Mouse (Mus musculus) macrophage (primary cell): ENCODE measurements around the gene Cysltr2. TPM values are rescaled to one million over a fixed set of nuclear protein-coding genes. Genes with fewer than 3 reads are reported as not detected.

ENCODE experiments used
- polyA plus RNA-seq: library from polyadenylated mRNA; stranded (reverse); fragments of 250-400 nt; gene quantifications from 3 replicates; pipeline ENCODE4 v1.2.4, GENCODE M21; 2018; ENCODE audit warnings: inconsistent platforms

The Cysltr2 gene
- polyA plus RNA-seq, 1 experiment from 2014 or later, result 2.3 TPM

Other genes with a start within 250 kb of the Cysltr2 start
- 214 to 549 TPM (median 282 TPM) in 3 replicates for gene Rcbtb2, start 73.9 kb upstream of the Cysltr2 start, polyA plus RNA-seq
- gene Lpar6, start 188.8 kb upstream of the Cysltr2 start, polyA plus RNA-seq, result 25.3 to 29.9 TPM (median 28.8 TPM) in 3 replicates